Mouse (Mus musculus) right cerebral cortex, adult 2 months (tissue): ENCODE measurements around the gene Gm4788.
"Not testable (repeated sequence)": the region's sequence is repeated elsewhere in the genome, so short reads cannot be mapped to it uniquely, and the experiment has no call there.

Experiments used
- DNase-seq, 2 experiments: peaks; one replicate each; pipeline ENCODE4 v3.0.0; 2021 to 2022; ENCODE audit warnings: low spot score in 2 of 2

Gm4788 gene

DNA sequence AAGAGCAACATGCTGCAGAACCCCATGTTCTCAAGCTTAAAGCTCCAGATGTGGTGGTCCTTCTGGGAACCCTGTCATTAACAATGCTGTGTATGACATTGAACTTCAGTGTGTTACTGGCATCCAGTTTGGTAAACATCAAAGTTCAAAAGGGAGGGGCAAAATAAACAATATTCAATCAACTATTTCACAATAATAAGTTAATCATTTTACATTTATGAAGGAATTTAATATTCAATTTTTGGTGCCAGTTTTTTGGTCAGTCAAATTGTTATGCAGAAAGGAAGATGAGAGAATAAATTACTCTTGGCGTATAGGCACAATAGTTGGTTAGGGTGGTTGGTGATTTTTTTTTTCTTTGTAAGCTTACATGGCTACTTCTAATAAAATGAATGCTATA, at the start of gene Gm4788:
TSS of gene Gm4788 (minus strand) at position 101 of the 400 bp plus-strand sequence.
- DNase-seq: no peak

DNA sequence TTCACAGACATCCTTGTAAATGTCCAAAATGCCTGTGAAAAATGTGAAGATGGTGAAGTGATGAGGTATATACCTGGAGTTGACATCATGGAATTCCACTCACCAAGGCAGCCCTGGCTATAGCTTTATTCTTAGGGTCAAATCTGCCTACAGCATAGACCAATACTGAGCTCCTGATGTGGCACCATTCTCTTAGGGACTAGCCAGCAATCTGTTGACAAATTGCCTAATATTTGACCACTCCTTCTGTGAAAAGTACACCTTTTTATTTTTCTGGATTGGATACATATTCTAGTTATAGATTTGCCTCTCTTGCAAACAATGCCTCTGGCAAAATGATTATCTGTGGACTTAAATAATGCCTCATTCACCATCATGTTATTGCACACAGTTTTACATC, 27.6 kb upstream of the Gm4788 start:
- no peak for DNase-seq

DNA sequence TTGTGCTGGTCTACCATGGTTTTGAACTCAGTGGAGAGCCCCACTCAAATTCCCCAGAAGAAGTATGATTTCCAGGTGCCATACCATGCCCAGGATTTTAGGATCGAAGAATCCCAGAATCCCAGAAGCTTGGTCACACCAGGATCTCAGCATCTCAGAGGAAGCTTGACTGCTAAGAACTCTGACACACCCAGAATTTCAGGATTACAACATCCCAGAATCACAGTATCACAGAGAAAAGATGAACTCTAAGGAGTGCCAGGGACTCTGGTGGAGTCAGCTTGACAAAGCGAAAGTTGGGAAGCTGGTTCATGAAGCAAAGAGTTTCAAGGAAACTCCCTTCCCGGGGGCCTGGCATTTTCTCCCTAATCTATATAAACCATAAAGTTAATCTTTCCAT, 11.1 kb downstream of the Gm4788 start:
- DNase-seq: not testable (repeated sequence)

DNA sequence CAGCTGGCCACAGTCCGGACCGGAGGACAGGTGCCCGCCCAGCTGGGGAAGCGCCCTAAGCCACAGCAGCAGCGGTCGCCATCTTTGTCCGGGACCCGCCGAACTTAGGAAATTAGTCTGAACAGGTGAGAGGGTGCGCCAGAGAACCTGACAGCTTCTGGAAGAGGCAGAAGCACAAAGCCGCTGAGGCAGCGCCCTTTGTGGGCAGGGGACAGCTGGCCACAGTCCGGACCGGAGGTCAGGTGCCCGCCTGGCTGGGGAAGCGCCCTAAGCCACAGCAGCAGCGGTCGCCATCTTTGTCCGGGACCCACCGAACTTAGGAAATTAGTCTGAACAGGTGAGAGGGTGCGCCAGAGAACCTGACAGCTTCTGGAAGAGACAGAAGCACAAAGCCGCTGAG, 64.4 kb downstream of the Gm4788 start:
- DNase-seq: not testable (repeated sequence)

GRCm38 (mm10) chr1:139716249-139716648, 64.8 kb downstream of the Gm4788 start:
- DNase-seq: not testable (repeated sequence)

- not testable (repeated sequence) for DNase-seq
Measured at GRCm38 (mm10) chr1:139649921-139650320, 131.1 kb downstream of the Gm4788 start.
